Mouse (Mus musculus): ENCODE results near the gene Fgf14. TPM values are rescaled to one million over a fixed set of nuclear protein-coding genes. Genes with fewer than 3 reads are reported as not detected.

Fgf14 gene
- polyA plus RNA-seq, 1 experiment from 2014 or later = 0.59 TPM

DNA sequence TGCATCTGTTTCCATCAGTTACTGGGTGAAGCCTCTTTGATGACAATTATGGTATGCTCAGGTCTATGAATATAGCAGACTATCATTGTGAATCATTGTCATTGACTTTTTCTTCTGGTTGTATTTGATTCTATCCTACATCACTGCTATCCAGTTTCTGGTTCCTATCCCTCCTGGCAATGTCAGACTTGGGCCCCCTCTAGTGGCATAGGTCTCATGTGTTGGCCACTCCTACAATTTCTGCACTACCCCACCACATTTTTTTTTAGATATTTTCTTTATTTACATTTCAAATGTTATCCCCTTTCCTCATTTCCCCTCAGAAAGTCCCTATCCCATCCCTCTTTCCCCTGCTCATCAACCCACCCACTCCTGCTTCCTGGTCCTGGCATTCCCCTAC, 409.9 kb downstream of the Fgf14 start:
- Histone ChIP-seq H3K9ac (ENCODE audit: low read depth, low read length) (no peak overlapping the region), H3K4me2 (no peak overlapping the region), H3K4me3 (ENCODE audit: low read depth, low read length) (no peak overlapping the region), H3K9me3 (replicated peaks; ENCODE audit: control insufficient read depth, low read length) (no peaks in the 10 kb centered on the region), H3K27me3 (ENCODE audit: control insufficient read depth, insufficient read depth, low read length) (no peaks in the 10 kb centered on the region), H3K4me1 (ENCODE audit: control insufficient read depth, insufficient read depth, low read length) (no peaks in the 10 kb centered on the region; the same call in 1 of the 2 replicates), H3K27ac (ENCODE audit: low read depth, low read length) (no peak overlapping the region), H3K36me3 (ENCODE audit: control insufficient read depth, insufficient read depth, low read length) (no peaks in the 10 kb centered on the region)
- no peak for ATAC-seq (replicated peaks; ENCODE audit: insufficient number of reproducible peaks, low FRiP score, low TSS enrichment)

GRCm38 (mm10) chr14:124264541-124265059, 412.3 kb downstream of the Fgf14 start:
- Histone ChIP-seq H3K4me1 (ENCODE audit: control insufficient read depth, insufficient read depth, low read length) (no peaks in the 10 kb centered on the region; the same call in 1 of the 2 replicates), H3K9me3 (replicated peaks; ENCODE audit: control insufficient read depth, low read length) (no peaks in the 10 kb centered on the region), H3K9ac (ENCODE audit: low read depth, low read length) (no peak overlapping the region), H3K36me3 (ENCODE audit: control insufficient read depth, insufficient read depth, low read length) (no peaks in the 10 kb centered on the region), H3K4me2 (no peak overlapping the region), H3K4me3 (ENCODE audit: low read depth, low read length) (no peak overlapping the region), H3K27ac (ENCODE audit: low read depth, low read length) (no peak overlapping the region), H3K27me3 (ENCODE audit: control insufficient read depth, insufficient read depth, low read length) (no peaks in the 10 kb centered on the region)
- no peak for ATAC-seq (replicated peaks; ENCODE audit: insufficient number of reproducible peaks, low FRiP score, low TSS enrichment)
- 24% methylated on average over 2 of the region's 2 CpGs for WGBS (ENCODE audit: insufficient replicate concordance)

DNA sequence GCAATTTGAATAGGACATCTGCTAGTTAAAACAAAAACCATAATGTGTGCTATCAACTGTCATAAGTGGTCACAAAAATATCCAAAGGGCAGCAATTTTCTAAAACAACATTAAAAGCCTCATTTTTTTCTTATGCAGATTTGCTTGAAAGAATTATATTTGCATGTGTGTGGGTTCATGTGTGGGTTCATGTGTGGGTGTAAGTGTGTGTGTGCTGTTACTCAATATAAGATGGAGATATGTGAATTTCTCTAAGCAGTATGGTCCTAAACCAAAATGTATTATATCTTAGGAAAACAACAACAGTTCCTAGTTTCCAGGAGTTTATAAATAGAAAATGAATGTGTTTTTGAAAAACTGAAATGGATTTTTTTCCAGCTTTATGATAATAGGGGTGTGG, 413.7 kb downstream of the Fgf14 start:
- Histone ChIP-seq H3K27me3 (ENCODE audit: control insufficient read depth, insufficient read depth, low read length) (no peaks in the 10 kb centered on the region), H3K9me3 (replicated peaks; ENCODE audit: control insufficient read depth, low read length) (no peaks in the 10 kb centered on the region), H3K4me2 (no peak overlapping the region), H3K36me3 (ENCODE audit: control insufficient read depth, insufficient read depth, low read length) (no peaks in the 10 kb centered on the region), H3K4me1 (ENCODE audit: control insufficient read depth, insufficient read depth, low read length) (no peaks in the 10 kb centered on the region; the same call in 1 of the 2 replicates), H3K27ac (ENCODE audit: low read depth, low read length) (no peak overlapping the region), H3K4me3 (ENCODE audit: low read depth, low read length) (no peak overlapping the region), H3K9ac (ENCODE audit: low read depth, low read length) (no peak overlapping the region)
- no peak for ATAC-seq (replicated peaks; ENCODE audit: insufficient number of reproducible peaks, low FRiP score, low TSS enrichment)

DNA sequence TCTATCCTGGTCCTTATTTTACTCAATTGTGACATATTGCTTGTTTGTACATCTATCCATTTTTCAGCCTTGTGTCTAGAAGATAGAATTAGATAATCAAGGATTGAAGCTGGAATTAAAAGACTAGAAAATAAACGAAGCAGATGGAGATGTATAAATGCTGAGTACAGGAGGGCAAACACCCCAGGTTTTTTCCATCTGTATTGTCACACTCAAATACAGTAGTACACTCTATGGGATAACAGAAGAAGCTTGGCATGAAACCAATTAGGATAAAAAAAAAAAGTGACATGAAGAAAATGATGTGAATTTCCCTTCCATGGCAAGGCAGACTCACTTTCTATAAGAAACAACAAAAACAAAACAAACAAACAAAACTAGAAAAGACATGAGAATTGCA, 429.4 kb downstream of the Fgf14 start:
- no peak overlapping the region for H3K9ac ChIP-seq (ENCODE audit: low read depth, low read length)
- no peaks in the 10 kb centered on the region for H3K9me3 ChIP-seq (replicated peaks; ENCODE audit: control insufficient read depth, low read length)
- no peak overlapping the region for H3K27ac ChIP-seq (ENCODE audit: low read depth, low read length)
- H3K4me3 ChIP-seq (ENCODE audit: low read depth, low read length) = no peak overlapping the region
- no peaks in the 10 kb centered on the region for H3K4me1 ChIP-seq (ENCODE audit: control insufficient read depth, insufficient read depth, low read length)
- no peak overlapping the region for H3K4me2 ChIP-seq
- no peaks in the 10 kb centered on the region for H3K27me3 ChIP-seq (ENCODE audit: control insufficient read depth, insufficient read depth, low read length)
- ATAC-seq (replicated peaks; ENCODE audit: insufficient number of reproducible peaks, low FRiP score, low TSS enrichment) = no peak
- no peaks in the 10 kb centered on the region for H3K36me3 ChIP-seq (ENCODE audit: control insufficient read depth, insufficient read depth, low read length)
- 58% methylated on average over 1 of the region's 1 CpGs for WGBS (ENCODE audit: insufficient replicate concordance)

- Histone ChIP-seq H3K4me1 (ENCODE audit: control insufficient read depth, insufficient read depth, low read length) (no peaks in the 10 kb centered on the region), H3K27me3 (ENCODE audit: control insufficient read depth, insufficient read depth, low read length) (no peaks in the 10 kb centered on the region), H3K9ac (ENCODE audit: low read depth, low read length) (no peak overlapping the region), H3K27ac (ENCODE audit: low read depth, low read length) (no peak overlapping the region), H3K4me3 (ENCODE audit: low read depth, low read length) (no peak overlapping the region), H3K9me3 (replicated peaks; ENCODE audit: control insufficient read depth, low read length) (no peaks in the 10 kb centered on the region), H3K4me2 (no peak overlapping the region), H3K36me3 (ENCODE audit: control insufficient read depth, insufficient read depth, low read length) (no peaks in the 10 kb centered on the region)
- 56% methylated on average over 2 of the region's 2 CpGs for WGBS (ENCODE audit: insufficient replicate concordance)
- no peak for ATAC-seq (replicated peaks; ENCODE audit: insufficient number of reproducible peaks, low FRiP score, low TSS enrichment)
Observed at GRCm38 (mm10) chr14:124223445-124223844, 453.5 kb downstream of the Fgf14 start.

GRCm38 (mm10) chr14:124222447-124222846, 454.5 kb downstream of the Fgf14 start:
- no peak overlapping the region for H3K4me3 ChIP-seq (ENCODE audit: low read depth, low read length)
- no peaks in the 10 kb centered on the region for H3K9me3 ChIP-seq (replicated peaks; ENCODE audit: control insufficient read depth, low read length)
- no peak overlapping the region for H3K27ac ChIP-seq (ENCODE audit: low read depth, low read length)
- ATAC-seq (replicated peaks; ENCODE audit: insufficient number of reproducible peaks, low FRiP score, low TSS enrichment) = no peak
- H3K4me1 ChIP-seq (ENCODE audit: control insufficient read depth, insufficient read depth, low read length) = no peaks in the 10 kb centered on the region
- no peaks in the 10 kb centered on the region for H3K36me3 ChIP-seq (ENCODE audit: control insufficient read depth, insufficient read depth, low read length)
- H3K27me3 ChIP-seq (ENCODE audit: control insufficient read depth, insufficient read depth, low read length) = no peaks in the 10 kb centered on the region
- H3K9ac ChIP-seq (ENCODE audit: low read depth, low read length) = no peak overlapping the region
- WGBS (ENCODE audit: insufficient replicate concordance) = 26% methylated on average over 1 of the region's 1 CpGs
- no peak overlapping the region for H3K4me2 ChIP-seq

DNA sequence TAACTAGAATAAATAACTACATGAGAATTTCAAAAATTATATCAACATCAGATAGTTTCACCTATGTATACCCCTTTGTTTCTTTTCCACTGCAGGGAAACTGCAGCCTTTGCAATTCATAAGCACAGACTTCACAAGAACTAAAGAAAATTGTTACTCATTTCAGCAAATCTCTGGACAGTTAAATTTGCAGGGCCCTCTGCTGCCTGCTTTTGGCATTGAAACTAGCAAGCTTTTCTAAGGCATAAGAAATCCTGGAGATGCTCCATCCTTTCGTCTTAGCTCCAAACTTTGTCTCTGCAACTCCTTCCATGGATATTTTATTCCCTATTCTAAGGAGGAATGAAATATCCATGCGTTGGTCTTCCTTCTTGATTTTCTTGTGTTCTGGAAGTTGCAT, 455.9 kb downstream of the Fgf14 start:
- no peak overlapping the region for H3K27ac ChIP-seq (ENCODE audit: low read depth, low read length)
- ATAC-seq (replicated peaks; ENCODE audit: insufficient number of reproducible peaks, low FRiP score, low TSS enrichment) = no peak
- H3K36me3 ChIP-seq (ENCODE audit: control insufficient read depth, insufficient read depth, low read length) = no peaks in the 10 kb centered on the region
- no peaks in the 10 kb centered on the region for H3K4me1 ChIP-seq (ENCODE audit: control insufficient read depth, insufficient read depth, low read length)
- H3K9ac ChIP-seq (ENCODE audit: low read depth, low read length) = no peak overlapping the region
- no peaks in the 10 kb centered on the region for H3K9me3 ChIP-seq (replicated peaks; ENCODE audit: control insufficient read depth, low read length)
- H3K27me3 ChIP-seq (ENCODE audit: control insufficient read depth, insufficient read depth, low read length) = no peaks in the 10 kb centered on the region
- 56% methylated on average over 2 of the region's 2 CpGs for WGBS (ENCODE audit: insufficient replicate concordance)
- no peak overlapping the region for H3K4me2 ChIP-seq
- H3K4me3 ChIP-seq (ENCODE audit: low read depth, low read length) = no peak overlapping the region

- Histone ChIP-seq H3K4me1 (ENCODE audit: control insufficient read depth, insufficient read depth, low read length) (no peaks in the 10 kb centered on the region), H3K27ac (ENCODE audit: low read depth, low read length) (no peak overlapping the region), H3K36me3 (ENCODE audit: control insufficient read depth, insufficient read depth, low read length) (no peaks in the 10 kb centered on the region), H3K4me3 (ENCODE audit: low read depth, low read length) (no peak overlapping the region), H3K4me2 (no peak overlapping the region), H3K27me3 (ENCODE audit: control insufficient read depth, insufficient read depth, low read length) (peaks cover 22% of the 10 kb centered on the region), H3K9ac (ENCODE audit: low read depth, low read length) (no peak overlapping the region), H3K9me3 (replicated peaks; ENCODE audit: control insufficient read depth, low read length) (no peaks in the 10 kb centered on the region)
- 17% methylated on average over 7 of the region's 7 CpGs for WGBS (ENCODE audit: insufficient replicate concordance)
- no peak for ATAC-seq (replicated peaks; ENCODE audit: insufficient number of reproducible peaks, low FRiP score, low TSS enrichment)
Observed at GRCm38 (mm10) chr14:124195806-124196205, 481.1 kb downstream of the Fgf14 start.

DNA sequence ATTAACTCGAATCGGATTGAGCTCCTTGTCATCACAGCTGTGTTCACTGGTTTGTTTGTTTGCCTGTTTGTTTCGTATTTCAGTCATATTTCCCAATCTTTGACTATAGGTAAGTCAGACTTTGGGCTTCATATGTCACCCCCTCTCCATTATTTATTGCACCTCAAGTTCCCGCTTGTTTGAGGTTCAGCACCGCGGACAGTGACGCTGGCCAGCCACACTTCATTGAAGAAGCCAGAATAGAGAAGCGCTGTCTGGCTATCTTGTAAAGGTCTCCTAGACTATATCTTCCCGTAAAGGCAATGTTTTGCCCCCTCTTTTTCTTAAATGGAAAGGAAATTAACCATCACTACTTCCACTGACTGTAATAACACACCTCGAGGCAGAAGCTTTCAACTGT, 481.6 kb downstream of the Fgf14 start:
- no peak overlapping the region for H3K4me2 ChIP-seq
- no peak for ATAC-seq (replicated peaks; ENCODE audit: insufficient number of reproducible peaks, low FRiP score, low TSS enrichment)
- H3K9ac ChIP-seq (ENCODE audit: low read depth, low read length) = no peak overlapping the region
- no peaks in the 10 kb centered on the region for H3K9me3 ChIP-seq (replicated peaks; ENCODE audit: control insufficient read depth, low read length)
- peaks cover 22% of the 10 kb centered on the region for H3K27me3 ChIP-seq (ENCODE audit: control insufficient read depth, insufficient read depth, low read length)
- no peaks in the 10 kb centered on the region for H3K36me3 ChIP-seq (ENCODE audit: control insufficient read depth, insufficient read depth, low read length)
- no peak overlapping the region for H3K4me3 ChIP-seq (ENCODE audit: low read depth, low read length)
- WGBS (ENCODE audit: insufficient replicate concordance) = 30% methylated on average over 10 of the region's 10 CpGs
- H3K4me1 ChIP-seq (ENCODE audit: control insufficient read depth, insufficient read depth, low read length) = no peaks in the 10 kb centered on the region
- no peak overlapping the region for H3K27ac ChIP-seq (ENCODE audit: low read depth, low read length)

Measured in heart, embryonic 11.5 days (tissue).